Mouse (Mus musculus) embryonic fibroblast, embryonic 13.5 days (primary cell): Measurements from ENCODE around the gene Adamts8.

Experiments used
- CTCF ChIP-seq: IDR thresholded peaks from 2 replicates; pipeline ENCODE4 v1.5.1; 2011; ENCODE audit warnings: mild to moderate bottlenecking, control low read depth, low read length, moderate library complexity, borderline replicate concordance; ENCODE audit not compliant: insufficient read depth
- POLR2A ChIP-seq: IDR thresholded peaks from 2 replicates; pipeline ENCODE4 v1.6.1; 2011; ENCODE audit warnings: low read depth, mild to moderate bottlenecking, control low read depth, low read length, moderate library complexity

- TF ChIP-seq CTCF (no peak), POLR2A (no peak)
These were observed 40.2 kb upstream of the Adamts8 start for GRCm38 (mm10) chr9:30902152-30902551.
